Mouse (Mus musculus) hindbrain, embryonic 15.5 days (tissue): ENCODE data around the gene Gm20441. TPM values are rescaled to one million over a fixed set of nuclear protein-coding genes. Genes with fewer than 3 reads are reported as not detected.
"Not testable (repeated sequence)": the region's sequence is repeated elsewhere in the genome, so short reads cannot be mapped to it uniquely, and the experiment has no call there.

ENCODE experiments used
- ATAC-seq: fragments of 200-750 bp; cut with Nextera tagmentation; 2 replicates; pipeline ENCODE4 v1.8.0; 2017; ENCODE audit warnings: low read depth, moderate number of reproducible peaks, moderate TSS enrichment; ENCODE audit not compliant: low FRiP score
- H3K27ac ChIP-seq: fragments of 300-500 bp; sonication (generic); replicated peaks from 2 replicates; pipeline ENCODE4 v1.5.1; 2015; ENCODE audit warnings: mild to moderate bottlenecking, inconsistent platforms
- H3K27me3 ChIP-seq: fragments of 300-500 bp; sonication (generic); 2 replicates; pipeline ENCODE4 v1.6.1; 2015; ENCODE audit warnings: control low read depth, inconsistent platforms
- H3K36me3 ChIP-seq: fragments of 300-500 bp; sonication (generic); 2 replicates; pipeline ENCODE4 v1.6.1; 2015; ENCODE audit warnings: control low read depth, inconsistent platforms
- H3K4me1 ChIP-seq: fragments of 300-500 bp; sonication (generic); replicated peaks from 2 replicates; pipeline ENCODE4 v1.6.1; 2015; ENCODE audit warnings: control low read depth, inconsistent platforms
- H3K4me2 ChIP-seq: fragments of 300-500 bp; sonication (generic); 2 replicates; pipeline ENCODE4 v1.6.1; 2015; ENCODE audit warnings: moderate library complexity, mild to moderate bottlenecking, inconsistent platforms
- H3K4me3 ChIP-seq: fragments of 300-500 bp; sonication (generic); 2 replicates; pipeline ENCODE4 v1.5.1; 2015; ENCODE audit warnings: mild to moderate bottlenecking, inconsistent platforms
- H3K9ac ChIP-seq: fragments of 300-500 bp; sonication (generic); 2 replicates; pipeline ENCODE4 v1.6.1; 2015; ENCODE audit warnings: inconsistent platforms
- H3K9me3 ChIP-seq: fragments of 300-500 bp; sonication (generic); 2 replicates; pipeline ENCODE4 v1.6.1; 2016; ENCODE audit warnings: control low read depth, inconsistent platforms
- WGBS: fragments of 180-500 bp; shearing (Covaris S2); methylation state at CpG from one replicate; pipeline ENCODE4 v1.1.7; 2015; 5-methylcytosine and 5-hydroxymethylcytosine counted together
- polyA plus RNA-seq: library from polyadenylated mRNA; unstranded; fragments of >200 nt; fragmentation: Nextera tagmentation; extraction: Ambion mirVana; gene quantifications from 2 replicates; pipeline ENCODE4 v1.2.1, GENCODE M21; 2015

Gene Gm20441
- polyA plus RNA-seq, 1 experiment from 2014 or later, result not detected

GRCm38 (mm10) chr10:75776562-75776961, 4.2 kb downstream of the Gm20441 start:
- Histone ChIP-seq H3K4me1 (peaks cover 21% of the 10 kb centered on the region), H3K27ac (no peak overlapping the region), H3K36me3 (no peaks in the 10 kb centered on the region), H3K27me3 (peaks cover 40% of the 10 kb centered on the region), H3K4me2 (no peak overlapping the region), H3K9me3 (no peaks in the 10 kb centered on the region), H3K9ac (no peak overlapping the region), H3K4me3 (no peak overlapping the region)
- WGBS, result 89% methylated on average over 6 of the region's 6 CpGs
- no peak for ATAC-seq

DNA sequence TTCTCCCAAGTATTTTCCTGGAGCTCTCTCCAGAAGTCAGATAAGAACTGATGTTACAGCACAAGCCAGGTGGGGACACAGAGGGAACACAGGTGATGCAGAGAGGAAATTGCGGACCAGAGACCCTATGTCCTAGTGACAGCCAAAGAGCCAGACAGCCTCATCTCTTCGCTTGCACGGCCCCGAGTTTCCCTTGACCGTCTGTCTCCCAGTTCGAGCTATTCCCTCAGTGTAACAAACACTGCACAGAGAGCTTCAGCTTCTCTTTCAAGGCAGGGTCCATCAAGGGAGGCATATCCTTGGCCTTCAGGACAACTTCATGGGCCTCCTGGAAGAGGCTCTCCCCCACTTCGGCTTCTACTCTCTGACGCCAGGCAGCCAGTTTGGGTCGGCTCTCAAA, 6.2 kb downstream of the Gm20441 start:
- no peak overlapping the region for H3K4me2 ChIP-seq
- no peaks in the 10 kb centered on the region for H3K36me3 ChIP-seq
- no peak overlapping the region for H3K4me3 ChIP-seq
- no peak overlapping the region for H3K27ac ChIP-seq
- no peaks in the 10 kb centered on the region for H3K9me3 ChIP-seq
- H3K9ac ChIP-seq, result no peak overlapping the region
- ATAC-seq, result no peak
- H3K27me3 ChIP-seq, result peaks cover 20% of the 10 kb centered on the region
- H3K4me1 ChIP-seq, result peaks cover 9% of the 10 kb centered on the region
- 94% methylated on average over 9 of the region's 9 CpGs for WGBS

- WGBS, result 95% methylated on average over 5 of the region's 5 CpGs
- Histone ChIP-seq H3K36me3 (no peaks in the 10 kb centered on the region), H3K4me2 (no peak overlapping the region), H3K4me1 (peaks cover 9% of the 10 kb centered on the region), H3K27me3 (peaks cover 15% of the 10 kb centered on the region), H3K4me3 (no peak overlapping the region), H3K9ac (no peak overlapping the region), H3K27ac (no peak overlapping the region), H3K9me3 (no peaks in the 10 kb centered on the region)
- ATAC-seq, result no peak
Measured at GRCm38 (mm10) chr10:75774102-75774501, 6.7 kb downstream of the Gm20441 start.

GRCm38 (mm10) chr10:75772795-75773664, 7.7 kb downstream of the Gm20441 start, which contains the start of gene Ddt:
Ddt (minus strand) TSS chr10:75773414.
- peak within 1 kb of the TSS; percentile 59 for H3K9ac ChIP-seq
- peak within 1 kb of the TSS; percentile 98 for H3K4me2 ChIP-seq
- WGBS, result under 1% methylated on average over 47 of the region's 47 CpGs
- peak within 1 kb of the TSS; percentile 66 for H3K4me3 ChIP-seq
- H3K9me3 ChIP-seq, result no peaks in the 10 kb centered on the region
- peaks cover 9% of the 10 kb centered on the region for H3K4me1 ChIP-seq
- no peaks in the 10 kb centered on the region for H3K36me3 ChIP-seq
- ATAC-seq, result peak; percentile 97
- H3K27ac ChIP-seq, result no peak within 1 kb of the TSS; the same call in 1 of the 2 replicates
- H3K27me3 ChIP-seq, result peaks cover 8% of the 10 kb centered on the region; the same call in 1 of the 2 replicates

- H3K4me1 ChIP-seq, result peaks cover 18% of the 10 kb centered on the region
- H3K27ac ChIP-seq, result not testable (repeated sequence)
Measured at GRCm38 (mm10) chr10:75767756-75768155, 13.0 kb downstream of the Gm20441 start.

GRCm38 (mm10) chr10:75766856-75767255, 13.9 kb downstream of the Gm20441 start:
- H3K4me3 ChIP-seq, result no peak overlapping the region
- peaks cover under 1% of the 10 kb centered on the region; the same call in 1 of the 2 replicates for H3K36me3 ChIP-seq
- WGBS, result 90% methylated on average over 6 of the region's 6 CpGs
- H3K9me3 ChIP-seq, result no peaks in the 10 kb centered on the region
- H3K27ac ChIP-seq, result no peak overlapping the region
- H3K4me2 ChIP-seq, result no peak overlapping the region
- no peaks in the 10 kb centered on the region for H3K27me3 ChIP-seq
- no peak for ATAC-seq
- H3K4me1 ChIP-seq, result peaks cover 17% of the 10 kb centered on the region
- H3K9ac ChIP-seq, result no peak overlapping the region

More at GRCm38 (mm10) chr10:75767756-75768155, 13.0 kb downstream of the Gm20441 start:
- H3K27me3 ChIP-seq, H3K9ac ChIP-seq, H3K36me3 ChIP-seq, H3K9me3 ChIP-seq, H3K4me2 ChIP-seq, ATAC-seq, H3K4me3 ChIP-seq: not testable (repeated sequence)
- 44% methylated on average over 5 of the region's 5 CpGs for WGBS

DNA sequence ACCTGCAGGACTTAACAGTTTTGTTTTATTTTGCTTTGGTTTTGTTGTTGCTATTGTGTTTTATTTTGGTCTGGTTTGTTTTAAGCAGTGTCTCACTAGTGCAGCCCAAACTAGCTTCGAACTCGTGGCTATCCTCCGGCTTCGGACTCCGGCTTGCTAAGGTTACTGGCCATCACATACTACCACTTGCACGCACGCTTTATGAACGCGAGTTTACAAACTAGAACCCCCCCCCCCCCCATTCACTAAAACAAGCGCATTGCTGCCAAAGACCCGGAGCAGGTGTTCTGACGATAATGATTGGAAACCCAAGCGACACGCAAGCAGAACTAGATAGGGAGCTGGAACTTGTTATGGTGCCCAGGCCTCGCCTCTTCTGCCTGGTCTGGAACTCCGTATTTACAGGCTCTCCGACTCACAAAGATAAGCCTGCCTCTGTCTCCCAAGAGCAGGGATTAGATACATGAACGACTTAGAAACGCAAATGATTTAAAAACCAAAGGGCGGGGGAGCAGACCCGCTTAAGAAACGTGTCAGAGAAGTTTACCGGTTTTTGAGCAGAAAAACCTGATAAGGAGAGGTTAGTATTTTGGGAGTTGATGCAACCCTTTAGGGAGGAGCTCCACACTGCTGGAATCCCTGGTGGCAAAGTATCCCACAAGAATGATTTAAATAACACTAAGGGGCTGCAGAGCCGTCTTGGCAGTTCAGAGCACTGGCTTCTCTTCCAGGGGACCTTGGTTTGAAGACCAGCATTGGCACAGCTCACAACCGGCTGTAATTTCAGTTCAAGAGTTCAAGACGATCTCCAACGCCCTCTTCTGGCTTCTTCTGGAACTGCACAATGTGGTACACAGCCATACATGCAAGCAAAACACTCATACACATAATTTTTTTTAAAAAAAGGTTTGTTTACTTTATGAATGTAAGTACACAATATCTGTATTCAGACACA, 16.0 kb downstream of the Gm20441 start:
- Histone ChIP-seq H3K4me1 (peaks cover 21% of the 10 kb centered on the region), H3K27ac (peak overlapping the region; percentile 85), H3K27me3 (no peaks in the 10 kb centered on the region), H3K9me3 (no peaks in the 10 kb centered on the region), H3K9ac (peak overlapping the region; percentile 37), H3K4me3 (peak overlapping the region; percentile 99), H3K4me2 (peak overlapping the region; percentile 84), H3K36me3 (peaks cover 7% of the 10 kb centered on the region; the same call in 1 of the 2 replicates)
- peak; percentile 7 for ATAC-seq
- 1% methylated on average over 27 of the region's 27 CpGs for WGBS

- H3K27me3 ChIP-seq, result no peaks in the 10 kb centered on the region
- H3K36me3 ChIP-seq, result peaks cover 7% of the 10 kb centered on the region; the same call in 1 of the 2 replicates
- peak within 1 kb of the TSS; percentile 84 for H3K4me2 ChIP-seq
- H3K4me1 ChIP-seq, result peaks cover 21% of the 10 kb centered on the region
- peak; percentile 99 for ATAC-seq
- peak within 1 kb of the TSS; percentile 99 for H3K4me3 ChIP-seq
- no peaks in the 10 kb centered on the region for H3K9me3 ChIP-seq
- under 1% methylated on average over 57 of the region's 61 CpGs for WGBS
- H3K27ac ChIP-seq, result peak within 1 kb of the TSS; percentile 85
- H3K9ac ChIP-seq, result peak within 1 kb of the TSS; percentile 92
Measured at GRCm38 (mm10) chr10:75763682-75764518, 16.9 kb downstream of the Gm20441 start, which contains the start of gene Cabin1. Cabin1 (minus strand) TSS chr10:75764341.

- H3K9me3 ChIP-seq, result no peaks in the 10 kb centered on the region
- 0 out of 2 replicates have a peak overlapping the region, but pooled peaks have one; percentile 29 for H3K9ac ChIP-seq
- peaks cover 12% of the 10 kb centered on the region; the same call in 1 of the 2 replicates for H3K36me3 ChIP-seq
- peak overlapping the region; percentile 84 for H3K4me2 ChIP-seq
- peak overlapping the region; percentile 12; the same call in 1 of the 2 replicates for H3K4me3 ChIP-seq
- H3K27ac ChIP-seq, result no peak overlapping the region
- peaks cover 21% of the 10 kb centered on the region for H3K4me1 ChIP-seq
- ATAC-seq, result no peak
- WGBS, result over 99% methylated on average over 3 of the region's 3 CpGs
- no peaks in the 10 kb centered on the region for H3K27me3 ChIP-seq
Measured at GRCm38 (mm10) chr10:75762413-75762812, 18.3 kb downstream of the Gm20441 start.

GRCm38 (mm10) chr10:75760311-75760710, 20.4 kb downstream of the Gm20441 start:
- no peak overlapping the region for H3K9ac ChIP-seq
- H3K4me1 ChIP-seq, result peaks cover 21% of the 10 kb centered on the region
- H3K27ac ChIP-seq, result no peak overlapping the region
- no peaks in the 10 kb centered on the region for H3K9me3 ChIP-seq
- 99% methylated on average over 3 of the region's 3 CpGs for WGBS
- no peak overlapping the region for H3K4me3 ChIP-seq
- no peak for ATAC-seq
- H3K27me3 ChIP-seq, result no peaks in the 10 kb centered on the region
- peaks cover 12% of the 10 kb centered on the region; the same call in 1 of the 2 replicates for H3K36me3 ChIP-seq
- no peak overlapping the region for H3K4me2 ChIP-seq

GRCm38 (mm10) chr10:75756719-75757118, 24.0 kb downstream of the Gm20441 start:
- peaks cover 38% of the 10 kb centered on the region for H3K36me3 ChIP-seq
- H3K4me2 ChIP-seq, result no peak overlapping the region
- no peaks in the 10 kb centered on the region for H3K27me3 ChIP-seq
- no peak overlapping the region for H3K9ac ChIP-seq
- no peak overlapping the region for H3K4me3 ChIP-seq
- ATAC-seq, result no peak
- 97% methylated on average over 11 of the region's 11 CpGs for WGBS
- no peak overlapping the region for H3K27ac ChIP-seq
- no peaks in the 10 kb centered on the region for H3K9me3 ChIP-seq
- H3K4me1 ChIP-seq, result peaks cover 3% of the 10 kb centered on the region; the same call in 1 of the 2 replicates
